Mouse (Mus musculus): ENCODE data around the gene Selenoo. TPM values are rescaled to one million over a fixed set of nuclear protein-coding genes. Genes with fewer than 3 reads are reported as not detected.

Selenoo gene
- total and polyA plus RNA-seq, 2 experiments, result 91.0 to 122 TPM

DNA sequence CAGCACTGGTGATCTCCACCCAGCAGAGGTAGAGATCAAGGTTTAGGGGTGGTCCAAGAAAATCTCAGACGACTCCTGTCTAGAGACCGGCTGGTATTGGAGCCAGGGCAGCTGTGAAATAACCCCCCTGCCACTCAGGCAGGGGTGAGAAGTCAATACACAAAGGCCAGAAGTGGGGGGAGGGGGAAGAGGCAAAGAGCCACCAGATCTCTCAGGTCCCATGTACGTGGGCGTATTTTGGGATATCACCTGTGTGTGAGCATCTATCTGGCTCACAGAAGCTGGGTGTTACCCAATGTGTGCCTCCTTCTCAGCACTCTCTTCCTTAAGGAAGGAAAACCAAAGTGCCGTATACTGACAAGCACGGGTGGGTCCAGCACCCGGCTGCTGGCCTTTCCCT is 25.9 kb upstream of the Selenoo start:
- no peak for TF ChIP-seq CTCF (IDR thresholded peaks at IDR 0.05; ENCODE audit: low read depth, low read length)
- peaks cover 18% of the 10 kb centered on the region for H3K27me3 ChIP-seq (ENCODE audit: control insufficient read depth, insufficient read depth, low read length)
- H3K36me3 ChIP-seq (ENCODE audit: control insufficient read depth, insufficient read depth, low read length), result no peaks in the 10 kb centered on the region
- H3K4me3 ChIP-seq (ENCODE audit: insufficient read depth, low read depth, low read length), result no peak overlapping the region
- no peak overlapping the region for H3K9ac ChIP-seq (ENCODE audit: low read depth, low read length)
- no peaks in the 10 kb centered on the region for H3K79me2 ChIP-seq (ENCODE audit: control insufficient read depth, insufficient read depth, low read length)
- no peak for DNase-seq (ENCODE audit: extremely low read depth, low read depth, low spot score)
- no peak overlapping the region for H3K27ac ChIP-seq (replicated peaks; ENCODE audit: insufficient read depth, low read depth, low read length)
- H3K4me1 ChIP-seq (ENCODE audit: control insufficient read depth, insufficient read depth, low read length), result peaks cover 2% of the 10 kb centered on the region; the same call in 1 of the 2 replicates
- 78% methylated on average over 7 of the region's 7 CpGs for WGBS

DNA sequence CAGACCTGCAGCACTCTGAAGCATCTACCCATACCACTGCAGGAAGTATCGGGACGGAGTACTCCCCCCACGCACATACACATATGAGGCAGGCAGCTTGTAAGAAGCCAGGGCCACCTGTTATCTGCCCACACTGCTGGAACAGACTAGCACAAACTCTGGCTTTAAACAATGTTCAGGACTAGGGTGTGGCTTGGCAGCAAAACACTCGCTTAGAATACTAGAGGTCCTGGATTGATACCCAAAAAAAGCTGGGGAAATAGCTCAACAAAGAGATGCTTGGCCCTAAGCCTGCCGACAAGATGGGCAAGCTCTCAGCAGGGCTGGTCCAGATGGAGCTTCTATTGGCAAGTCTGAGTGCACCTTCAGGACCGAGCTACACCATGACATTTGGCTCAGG is 25.3 kb upstream of the Selenoo start:
- no peak overlapping the region for H3K9ac ChIP-seq (ENCODE audit: low read depth, low read length)
- no peaks in the 10 kb centered on the region for H3K79me2 ChIP-seq (ENCODE audit: control insufficient read depth, insufficient read depth, low read length)
- TF ChIP-seq CTCF (IDR thresholded peaks at IDR 0.05; ENCODE audit: low read depth, low read length) (no peak), POLR2A (IDR thresholded peaks at IDR 0.05; ENCODE audit: extremely low read depth, insufficient read depth, low read length) (no peak)
- no peaks in the 10 kb centered on the region for H3K36me3 ChIP-seq (ENCODE audit: control insufficient read depth, insufficient read depth, low read length)
- H3K4me1 ChIP-seq (ENCODE audit: control insufficient read depth, insufficient read depth, low read length), result peaks cover 2% of the 10 kb centered on the region; the same call in 1 of the 2 replicates
- no peak for DNase-seq (ENCODE audit: extremely low read depth, low read depth, low spot score)
- H3K27ac ChIP-seq (replicated peaks; ENCODE audit: insufficient read depth, low read depth, low read length), result no peak overlapping the region
- no peak overlapping the region for H3K4me3 ChIP-seq (ENCODE audit: insufficient read depth, low read depth, low read length)
- 85% methylated on average over 6 of the region's 6 CpGs for WGBS
- peaks cover 23% of the 10 kb centered on the region for H3K27me3 ChIP-seq (ENCODE audit: control insufficient read depth, insufficient read depth, low read length)

DNA sequence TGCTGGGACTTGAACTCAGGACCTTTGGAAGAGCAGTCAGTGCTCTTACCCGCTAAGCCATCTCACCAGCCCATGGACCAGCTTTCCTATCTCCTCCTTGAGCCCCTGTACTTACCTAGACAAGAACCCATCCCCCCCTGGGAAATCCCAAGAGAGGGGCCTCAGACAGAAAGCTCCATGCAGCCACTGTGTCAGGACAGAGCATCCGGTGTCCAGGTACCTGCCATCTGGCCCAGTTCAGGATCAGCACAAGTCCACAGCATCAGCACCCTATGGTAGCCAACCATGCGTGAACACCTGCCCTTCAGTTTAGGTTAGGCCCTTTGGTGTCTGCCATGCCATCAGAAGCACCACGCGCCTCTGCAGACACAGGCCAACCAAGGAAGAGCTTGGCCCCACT is 24.0 kb upstream of the Selenoo start:
- Histone ChIP-seq H3K4me3 (ENCODE audit: insufficient read depth, low read depth, low read length) (no peak overlapping the region), H3K79me2 (ENCODE audit: control insufficient read depth, insufficient read depth, low read length) (no peaks in the 10 kb centered on the region), H3K27ac (replicated peaks; ENCODE audit: insufficient read depth, low read depth, low read length) (no peak overlapping the region), H3K4me1 (ENCODE audit: control insufficient read depth, insufficient read depth, low read length) (peaks cover 2% of the 10 kb centered on the region; the same call in 1 of the 2 replicates), H3K9ac (ENCODE audit: low read depth, low read length) (no peak overlapping the region), H3K27me3 (ENCODE audit: control insufficient read depth, insufficient read depth, low read length) (peaks cover 24% of the 10 kb centered on the region), H3K36me3 (ENCODE audit: control insufficient read depth, insufficient read depth, low read length) (no peaks in the 10 kb centered on the region)
- no peak for TF ChIP-seq POLR2A (IDR thresholded peaks at IDR 0.05; ENCODE audit: extremely low read depth, insufficient read depth, low read length)
- no peak for TF ChIP-seq CTCF (IDR thresholded peaks at IDR 0.05; ENCODE audit: low read depth, low read length)
- DNase-seq (ENCODE audit: extremely low read depth, low read depth, low spot score), result no peak
- 92% methylated on average over 5 of the region's 5 CpGs for WGBS

DNA sequence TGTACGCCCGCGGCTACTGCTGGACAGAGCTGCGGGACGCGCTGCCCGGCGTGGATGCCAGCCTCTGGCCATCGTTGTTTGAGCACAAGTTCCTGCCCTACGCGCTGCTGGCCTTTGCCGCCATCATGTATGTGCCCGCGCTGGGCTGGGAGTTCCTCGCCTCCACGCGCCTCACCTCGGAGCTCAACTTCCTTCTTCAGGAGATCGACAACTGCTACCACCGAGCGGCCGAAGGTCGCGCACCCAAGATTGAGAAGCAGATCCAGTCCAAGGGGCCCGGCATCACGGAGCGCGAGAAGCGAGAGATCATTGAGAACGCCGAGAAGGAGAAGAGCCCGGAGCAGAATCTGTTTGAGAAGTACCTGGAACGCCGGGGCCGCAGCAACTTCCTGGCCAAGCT is 21.3 kb upstream of the Selenoo start:
- DNase-seq (ENCODE audit: extremely low read depth, low read depth, low spot score), result no peak
- H3K36me3 ChIP-seq (ENCODE audit: control insufficient read depth, insufficient read depth, low read length), result no peaks in the 10 kb centered on the region
- no peaks in the 10 kb centered on the region for H3K4me1 ChIP-seq (ENCODE audit: control insufficient read depth, insufficient read depth, low read length)
- no peaks in the 10 kb centered on the region for H3K79me2 ChIP-seq (ENCODE audit: control insufficient read depth, insufficient read depth, low read length)
- no peak overlapping the region for H3K9ac ChIP-seq (ENCODE audit: low read depth, low read length)
- no peak overlapping the region for H3K27ac ChIP-seq (replicated peaks; ENCODE audit: insufficient read depth, low read depth, low read length)
- TF ChIP-seq POLR2A (IDR thresholded peaks at IDR 0.05; ENCODE audit: extremely low read depth, insufficient read depth, low read length), result no peak
- TF ChIP-seq CTCF (IDR thresholded peaks at IDR 0.05; ENCODE audit: low read depth, low read length), result no peak
- no peak overlapping the region for H3K4me3 ChIP-seq (ENCODE audit: insufficient read depth, low read depth, low read length)
- 19% methylated on average over 35 of the region's 35 CpGs for WGBS
- H3K27me3 ChIP-seq (ENCODE audit: control insufficient read depth, insufficient read depth, low read length), result peaks cover 20% of the 10 kb centered on the region

DNA sequence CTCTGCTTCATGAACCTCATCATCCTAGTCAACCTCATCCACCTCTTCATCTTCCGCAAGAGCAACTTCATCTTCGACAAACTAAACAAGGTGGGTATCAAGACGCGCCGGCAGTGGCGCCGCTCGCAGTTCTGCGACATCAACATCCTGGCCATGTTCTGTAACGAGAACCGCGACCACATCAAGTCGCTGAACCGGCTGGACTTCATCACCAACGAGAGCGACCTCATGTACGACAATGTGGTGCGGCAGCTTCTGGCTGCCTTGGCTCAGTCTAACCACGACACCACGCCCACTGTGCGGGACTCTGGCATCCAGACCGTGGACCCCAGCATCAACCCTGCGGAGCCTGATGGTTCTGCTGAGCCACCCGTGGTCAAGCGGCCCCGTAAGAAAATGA is 20.7 kb upstream of the Selenoo start:
- H3K27ac ChIP-seq (replicated peaks; ENCODE audit: insufficient read depth, low read depth, low read length), result no peak overlapping the region
- no peak for DNase-seq (ENCODE audit: extremely low read depth, low read depth, low spot score)
- H3K4me1 ChIP-seq (ENCODE audit: control insufficient read depth, insufficient read depth, low read length), result no peaks in the 10 kb centered on the region
- H3K36me3 ChIP-seq (ENCODE audit: control insufficient read depth, insufficient read depth, low read length), result no peaks in the 10 kb centered on the region
- H3K4me3 ChIP-seq (ENCODE audit: insufficient read depth, low read depth, low read length), result no peak overlapping the region
- no peaks in the 10 kb centered on the region for H3K79me2 ChIP-seq (ENCODE audit: control insufficient read depth, insufficient read depth, low read length)
- no peak overlapping the region for H3K9ac ChIP-seq (ENCODE audit: low read depth, low read length)
- H3K27me3 ChIP-seq (ENCODE audit: control insufficient read depth, insufficient read depth, low read length), result peaks cover 20% of the 10 kb centered on the region
- no peak for TF ChIP-seq CTCF (IDR thresholded peaks at IDR 0.05; ENCODE audit: low read depth, low read length)
- TF ChIP-seq POLR2A (IDR thresholded peaks at IDR 0.05; ENCODE audit: extremely low read depth, insufficient read depth, low read length), result no peak
- 22% methylated on average over 26 of the region's 26 CpGs for WGBS

DNA sequence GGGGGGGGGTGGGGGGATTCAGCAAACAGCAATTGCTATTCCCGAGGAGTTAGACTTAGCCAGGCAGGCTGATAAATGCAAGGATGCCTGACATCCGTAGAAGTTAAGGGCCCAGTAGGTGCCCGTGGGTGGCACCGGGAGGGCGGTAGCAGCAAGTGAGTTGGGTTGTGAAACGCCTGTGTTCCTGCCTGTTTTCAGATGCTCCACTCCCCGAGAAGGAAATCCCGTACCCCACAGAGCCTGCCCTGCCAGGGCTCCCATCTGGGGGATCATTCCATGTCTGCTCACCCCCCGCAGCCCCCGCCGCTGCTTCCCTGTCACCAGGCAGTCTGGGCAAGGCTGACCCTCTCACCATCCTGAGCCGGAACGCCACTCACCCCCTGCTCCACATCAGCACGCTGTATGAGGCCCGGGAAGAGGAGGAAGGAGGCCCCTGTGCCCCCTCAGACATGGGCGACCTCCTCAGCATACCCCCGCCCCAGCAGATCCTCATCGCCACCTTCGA is 19.5 kb upstream of the Selenoo start:
- H3K4me3 ChIP-seq (ENCODE audit: insufficient read depth, low read depth, low read length), result no peak overlapping the region
- TF ChIP-seq POLR2A (IDR thresholded peaks at IDR 0.05; ENCODE audit: extremely low read depth, insufficient read depth, low read length), result no peak
- no peak for TF ChIP-seq CTCF (IDR thresholded peaks at IDR 0.05; ENCODE audit: low read depth, low read length)
- H3K36me3 ChIP-seq (ENCODE audit: control insufficient read depth, insufficient read depth, low read length), result no peaks in the 10 kb centered on the region
- H3K27me3 ChIP-seq (ENCODE audit: control insufficient read depth, insufficient read depth, low read length), result peaks cover 20% of the 10 kb centered on the region
- H3K79me2 ChIP-seq (ENCODE audit: control insufficient read depth, insufficient read depth, low read length), result no peaks in the 10 kb centered on the region
- 81% methylated on average over 19 of the region's 19 CpGs for WGBS
- H3K27ac ChIP-seq (replicated peaks; ENCODE audit: insufficient read depth, low read depth, low read length), result no peak overlapping the region
- DNase-seq (ENCODE audit: extremely low read depth, low read depth, low spot score), result no peak
- H3K4me1 ChIP-seq (ENCODE audit: control insufficient read depth, insufficient read depth, low read length), result no peaks in the 10 kb centered on the region
- H3K9ac ChIP-seq (ENCODE audit: low read depth, low read length), result no peak overlapping the region

Data from liver, adult 2 months (tissue).